Mouse (Mus musculus): Measurements from ENCODE around the gene Ptgr1. TPM values are rescaled to one million over a fixed set of nuclear protein-coding genes. Genes with fewer than 3 reads are reported as not detected.

Gene Ptgr1
- 10 to 100 TPM in 1 of 2 experiments, 1 to 10 TPM in 1; 8.5 to 11.4 TPM for total RNA-seq (2021)

DNA sequence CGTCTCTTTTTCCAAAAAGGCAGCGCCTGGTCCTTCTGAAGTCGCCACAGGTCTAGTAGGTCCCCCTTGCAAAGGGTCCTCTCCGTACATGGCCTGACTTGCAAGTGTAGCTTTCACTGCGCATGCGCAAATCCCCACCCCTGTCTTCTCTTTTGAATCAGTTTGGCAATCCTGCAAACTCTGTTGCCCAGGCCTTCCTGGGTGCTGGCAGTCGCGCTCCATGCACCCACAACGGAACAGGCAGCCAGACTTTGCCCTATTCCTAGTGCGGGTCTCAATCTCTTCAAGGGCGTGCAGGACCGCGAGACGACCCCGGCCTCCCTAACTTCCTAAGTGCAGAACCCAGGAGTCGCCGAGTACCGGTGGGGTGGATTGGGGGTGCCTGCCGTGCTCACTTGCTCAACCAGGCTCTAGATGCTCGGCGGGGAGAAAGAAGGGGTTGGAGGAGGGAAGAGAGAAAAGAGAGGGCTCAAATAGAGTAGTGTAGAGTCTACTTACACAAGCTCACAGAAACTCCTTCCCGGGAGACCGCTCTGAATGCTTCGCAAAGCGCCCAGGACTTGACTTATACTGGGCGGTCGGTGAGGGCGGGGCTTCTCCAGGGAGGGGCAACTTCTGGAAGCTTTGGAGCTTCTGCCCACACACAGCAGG lies at the start of gene Ptgr1:
Gene Ptgr1 (minus strand): TSS at position 580 of the 651 bp plus-strand sequence.
- peak; percentile 83 for DNase-seq

DNA sequence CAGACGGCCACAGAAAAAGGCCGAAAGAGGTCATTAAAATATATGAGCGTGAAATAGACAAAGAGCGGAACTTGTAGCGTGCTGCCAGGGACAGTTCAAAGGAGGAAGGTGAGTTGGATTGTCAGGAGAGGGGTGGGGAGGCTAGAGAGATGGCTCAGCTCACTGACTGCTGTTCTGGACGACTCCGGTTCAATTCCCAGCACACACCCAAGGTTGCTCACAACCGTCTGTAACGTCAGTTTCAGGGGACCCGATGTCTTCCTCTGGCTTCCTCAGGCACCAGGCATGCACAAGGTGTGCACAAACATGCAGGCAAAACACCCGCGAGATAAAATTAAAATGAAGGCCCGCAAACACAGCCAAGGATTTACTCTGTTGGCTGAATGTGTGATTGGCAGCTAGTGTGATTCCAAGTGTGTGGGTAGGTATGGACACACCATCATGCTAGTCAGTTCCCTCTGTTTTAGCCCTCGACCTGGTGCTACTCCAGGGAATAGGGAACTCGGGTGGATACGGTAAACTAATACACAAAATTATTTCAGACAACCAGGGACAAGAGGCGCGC lies 48.9 kb upstream of the Ptgr1 start:
- DNase-seq, result no peak

GRCm38 (mm10) chr4:59034918-59035785 lies 48.2 kb upstream of the Ptgr1 start, which contains the start of gene Gng10:
Gene Gng10 (plus strand): TSS chr4:59035088.
- peak; percentile 81 for DNase-seq

GRCm38 (mm10) chr4:59034325-59034917 lies 47.5 kb upstream of the Ptgr1 start:
- no peak for DNase-seq

DNA sequence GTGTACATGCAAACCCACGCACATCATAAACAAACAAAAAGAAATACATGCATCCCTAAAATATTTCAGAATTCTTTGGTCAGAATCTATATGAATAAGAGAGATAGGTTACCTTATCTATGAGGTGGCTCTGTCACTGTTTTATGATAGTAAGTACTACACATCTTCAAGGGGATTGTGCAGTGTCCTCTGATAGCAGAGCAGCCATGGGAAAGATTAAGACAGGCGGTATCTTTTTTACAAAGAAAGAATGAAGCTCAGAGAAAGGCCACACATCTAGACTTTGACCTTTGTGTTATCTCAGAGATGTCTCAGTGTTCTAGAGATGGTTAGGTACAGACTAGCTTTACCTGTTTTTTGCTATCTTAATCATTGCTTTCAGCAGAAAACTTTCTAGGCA lies 30.0 kb upstream of the Ptgr1 start:
- no peak for DNase-seq

- DNase-seq, result no peak
These were observed 28.3 kb upstream of the Ptgr1 start for GRCm38 (mm10) chr4:59015181-59015580.

DNA sequence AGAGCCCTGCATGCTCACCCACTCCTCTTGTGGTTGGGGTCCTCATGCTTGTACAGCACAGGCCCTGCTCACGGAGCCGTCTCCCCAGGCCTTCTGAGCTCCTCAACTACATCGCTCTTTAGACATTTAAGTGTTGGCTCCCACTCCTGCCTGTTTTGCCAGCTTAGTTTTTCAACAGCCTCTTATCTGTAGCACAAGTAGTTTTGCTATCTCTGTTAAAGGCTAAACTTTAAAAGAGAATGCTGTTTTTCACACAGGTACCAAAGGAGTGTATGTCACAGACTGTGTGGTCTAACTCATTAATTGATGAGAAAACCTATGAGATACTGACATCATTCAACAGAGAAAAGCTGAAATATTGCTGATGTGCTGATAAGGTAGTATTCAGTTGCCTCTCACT lies 24.5 kb upstream of the Ptgr1 start:
- no peak for DNase-seq

DNA sequence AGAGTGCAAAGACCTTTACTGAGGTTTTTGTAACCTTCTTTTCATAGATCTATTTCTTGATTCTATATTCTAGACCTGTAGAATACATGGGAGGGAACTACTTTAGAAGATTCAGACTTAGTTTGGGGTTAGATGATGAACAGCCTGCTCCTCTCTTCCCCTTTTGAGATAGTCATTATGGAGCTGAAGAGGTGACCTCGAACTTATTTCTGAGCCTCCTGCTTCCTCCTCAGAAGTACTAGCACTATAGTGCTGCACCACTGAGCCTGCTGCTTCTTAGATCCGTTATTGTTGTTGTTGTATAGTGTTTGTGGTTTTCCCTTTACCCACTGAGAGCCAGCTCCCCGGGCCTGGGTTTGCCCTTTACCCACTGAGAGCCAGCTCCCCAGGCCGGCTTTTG lies 22.8 kb upstream of the Ptgr1 start:
- no peak for DNase-seq

GRCm38 (mm10) chr4:59009186-59009585 lies 22.3 kb upstream of the Ptgr1 start:
- no peak for DNase-seq

- no peak for DNase-seq
These were observed 21.1 kb upstream of the Ptgr1 start for GRCm38 (mm10) chr4:59007974-59008373.

- DNase-seq, result no peak
These were observed 20.1 kb upstream of the Ptgr1 start for GRCm38 (mm10) chr4:59007016-59007415.

- no peak for DNase-seq
These were observed 19.3 kb upstream of the Ptgr1 start for GRCm38 (mm10) chr4:59006211-59006610.

- no peak for DNase-seq
These were observed 16.9 kb upstream of the Ptgr1 start for GRCm38 (mm10) chr4:59003806-59004200.

DNA sequence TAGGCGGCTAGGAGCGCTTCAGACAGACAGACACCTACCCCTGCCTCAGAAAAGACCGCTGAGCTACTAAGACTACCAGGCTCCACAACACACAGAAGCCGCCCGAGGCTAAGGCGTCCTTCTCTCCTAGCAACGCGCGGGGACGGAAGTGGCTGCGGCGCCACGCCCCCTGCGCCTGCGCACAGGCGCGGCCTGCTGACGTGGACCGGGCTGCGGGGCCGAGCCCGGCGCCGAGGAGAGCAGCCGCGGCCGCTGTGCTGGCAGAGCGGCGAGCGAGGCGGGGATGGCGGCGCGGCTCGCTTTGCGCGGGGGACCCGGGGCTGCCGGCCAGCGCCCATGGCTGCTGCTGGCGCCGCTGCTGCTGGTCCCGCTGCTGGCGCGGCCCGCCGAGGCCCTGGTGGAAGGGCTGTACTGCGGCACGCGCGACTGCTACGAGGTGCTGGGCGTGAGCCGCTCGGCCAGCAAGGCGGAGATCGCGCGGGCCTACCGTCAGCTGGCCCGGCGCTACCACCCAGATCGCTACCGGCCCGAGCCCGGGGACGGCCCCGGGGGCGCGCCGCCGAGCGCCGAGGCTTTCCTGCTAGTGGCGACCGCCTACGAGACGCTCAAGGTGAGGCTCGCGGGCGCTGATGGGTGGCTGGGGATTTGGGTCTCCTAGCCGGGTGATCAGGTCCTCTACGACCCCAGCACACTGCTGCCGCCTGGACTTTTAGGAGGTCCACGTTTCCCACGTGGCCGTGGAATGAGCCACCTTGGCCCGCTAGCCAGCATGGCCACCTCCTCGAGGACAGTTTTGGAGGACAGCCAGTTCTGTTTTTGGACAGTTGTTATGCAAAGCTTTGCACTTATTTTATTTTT lies 16.3 kb upstream of the Ptgr1 start, which contains the start of gene Gm20503:
Gene Gm20503 (plus strand): TSS at position 263 of the 858 bp plus-strand sequence.
- peak; percentile 93 for DNase-seq

GRCm38 (mm10) chr4:59000614-59001013 lies 13.7 kb upstream of the Ptgr1 start:
- DNase-seq, result peak; percentile 43

DNA sequence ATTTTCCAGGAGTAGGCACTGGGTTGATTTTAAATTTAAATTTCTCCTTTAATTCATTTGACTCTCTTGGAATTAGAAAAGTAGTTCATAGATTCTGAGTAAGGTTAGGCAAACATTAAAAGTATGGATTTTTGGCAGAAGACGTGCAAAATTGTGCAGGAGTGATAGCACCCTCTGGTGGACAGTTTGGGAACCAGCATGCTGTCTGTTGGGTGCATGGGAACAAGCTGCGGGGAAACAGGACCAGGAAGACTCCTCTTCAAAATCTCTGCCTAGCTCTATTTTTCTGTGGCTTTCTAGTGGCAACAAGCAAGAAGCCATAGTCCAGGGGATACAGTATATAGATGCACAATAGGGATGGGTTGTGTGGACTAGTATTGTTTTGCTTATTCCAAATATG lies 12.8 kb upstream of the Ptgr1 start:
- peak; percentile 83 for DNase-seq

GRCm38 (mm10) chr4:58998688-58999087 lies 11.8 kb upstream of the Ptgr1 start:
- no peak for DNase-seq

- peak; percentile 31 for DNase-seq
These were observed 10.2 kb upstream of the Ptgr1 start for GRCm38 (mm10) chr4:58997081-58997480.

DNA sequence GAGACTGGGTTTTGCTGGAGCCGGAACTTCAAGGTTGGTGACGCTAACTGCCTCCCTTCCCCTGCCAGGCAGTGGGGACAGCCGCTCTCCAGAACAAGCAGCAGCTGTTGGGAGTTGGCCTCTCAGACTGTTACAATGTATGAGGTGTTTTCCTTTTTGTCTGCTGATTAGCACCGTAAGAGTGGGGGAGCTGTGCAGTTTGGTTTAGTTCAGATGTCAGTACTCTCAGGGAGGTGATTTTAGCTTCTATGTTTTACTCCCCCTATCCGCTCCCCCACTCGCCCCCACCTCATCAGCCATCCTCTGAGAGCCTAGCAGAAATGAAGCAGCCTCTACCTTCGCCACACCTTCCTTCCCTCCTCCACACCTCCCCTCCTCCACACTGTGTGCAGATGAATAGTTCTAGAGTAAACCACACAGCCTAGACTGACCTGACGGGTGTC lies 8.4 kb upstream of the Ptgr1 start:
- DNase-seq, result no peak

- no peak for DNase-seq
These were observed 7.8 kb upstream of the Ptgr1 start, which contains the start of gene Dnajc25 for GRCm38 (mm10) chr4:58994762-58995161. Gene Dnajc25 (plus strand): TSS chr4:58995062.

DNA sequence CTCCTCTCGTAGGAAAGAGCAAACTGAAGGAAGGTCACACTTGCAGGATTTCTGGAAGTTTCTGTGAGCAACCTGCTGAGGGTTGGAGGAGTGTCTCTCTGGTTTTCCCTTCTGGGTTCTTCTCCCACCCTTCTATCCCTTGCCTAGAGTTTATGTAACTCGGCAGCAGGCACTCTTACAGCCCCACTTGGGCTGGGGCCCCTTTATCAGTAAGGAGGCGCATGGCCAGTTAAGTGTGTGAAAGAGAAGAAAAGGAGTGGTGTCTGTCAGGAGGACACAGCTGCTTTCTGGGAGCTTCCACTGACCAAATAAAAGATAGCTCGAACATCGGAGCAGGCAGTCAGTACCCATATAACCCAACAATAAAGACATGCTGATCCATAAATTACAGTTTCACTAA lies 5.3 kb upstream of the Ptgr1 start:
- DNase-seq, result no peak
